ENCODE assay signal across 9 mouse cellular contexts in the genomic region with DNA sequence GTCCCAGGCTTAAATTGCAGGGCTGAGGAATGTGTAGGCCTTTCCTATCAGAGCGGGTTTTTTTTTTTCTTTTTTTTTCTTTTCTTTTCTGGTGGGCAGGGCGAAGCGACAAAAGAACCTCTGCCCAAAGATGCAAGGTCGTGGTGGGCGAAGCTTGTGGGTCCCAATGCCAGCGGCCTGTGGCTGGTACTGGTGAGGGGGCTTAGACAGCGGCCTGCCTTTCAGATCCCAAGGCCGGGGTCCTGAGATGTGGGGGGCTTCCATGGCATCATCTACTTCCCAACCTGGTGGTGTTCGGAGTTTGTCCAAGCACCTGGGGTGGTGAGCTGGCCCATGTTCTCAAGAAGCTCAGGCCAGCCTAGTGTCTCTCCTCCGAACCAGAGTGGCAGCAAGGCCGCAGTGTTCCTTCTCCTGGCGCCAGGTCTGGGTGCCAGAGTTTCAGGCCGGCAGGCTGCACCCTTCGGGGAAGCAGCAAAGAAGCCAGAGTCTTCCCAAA. TPM values are rescaled to one million over a fixed set of nuclear protein-coding genes. Genes with fewer than 3 reads are reported as not detected.
DNase-seq lines count a peak whose midpoint lies in the region; ATAC-seq and TF ChIP-seq lines count a peak whose summit lies in the region.
"Had no signal": no experiment of that assay in that cellular context is flagged by ENCODE, and none has a peak within 500 bp of the region (broad histone marks: within the 10 kb centered on the region; RNA-seq: fewer than 3 reads in every experiment).

No protein-coding gene starts in this region.

- no peaks in the 10 kb centered on the region for H3K9me3 ChIP-seq in embryonic facial prominence, embryonic 12.5 days
- H3K9me3 ChIP-seq in hindbrain, embryonic 11.5 days (ENCODE audit: control insufficient read depth, low read length), result no peaks in the 10 kb centered on the region
- no peaks in the 10 kb centered on the region for H3K9me3 ChIP-seq in lung, postnatal 0 days (ENCODE audit: low read length)

- no peak for TF ChIP-seq EP300 in lung, postnatal 0 days (IDR thresholded peaks at IDR 0.05)

- 14% methylated on average over 14 of the region's 14 CpGs for WGBS in embryonic facial prominence, embryonic 12.5 days
- WGBS in hindbrain, embryonic 11.5 days, result 3% methylated on average over 14 of the region's 14 CpGs
- 23% methylated on average over 14 of the region's 14 CpGs for WGBS in lung, postnatal 0 days

- peak overlapping the region; percentile 83 for H3K27ac ChIP-seq in embryonic facial prominence, embryonic 12.5 days
- peak overlapping the region; percentile 83 for H3K27ac ChIP-seq in hindbrain, embryonic 11.5 days (ENCODE audit: low read depth, low read length)
- H3K27ac ChIP-seq in lung, postnatal 0 days (ENCODE audit: low read length), result peak overlapping the region; percentile 88

- no peak for ATAC-seq in embryonic facial prominence, embryonic 12.5 days (ENCODE audit: insufficient number of reproducible peaks, insufficient read depth, low FRiP score, low TSS enrichment)
- no peak; the same call in 1 of the 2 replicates for ATAC-seq in hindbrain, embryonic 11.5 days (ENCODE audit: low FRiP score)
- no peak for ATAC-seq in lung, postnatal 0 days
- ATAC-seq in CD4-positive, CD25-positive, alpha-beta regulatory T cell, adult 4 months, result no peak

- peaks cover 11% of the 10 kb centered on the region for H3K36me3 ChIP-seq in embryonic facial prominence, embryonic 12.5 days
- H3K36me3 ChIP-seq in hindbrain, embryonic 11.5 days (ENCODE audit: control insufficient read depth, insufficient read depth, low read length), result 0 out of 2 replicates have a peak, but pooled peaks cover 4% of the 10 kb centered on the region
- no peaks in the 10 kb centered on the region for H3K36me3 ChIP-seq in lung, postnatal 0 days (ENCODE audit: insufficient read depth, low read length)
- H3K36me3 ChIP-seq: G1E had no signal

- H3K4me1 ChIP-seq in embryonic facial prominence, embryonic 12.5 days, result peaks cover 25% of the 10 kb centered on the region
- H3K4me1 ChIP-seq in hindbrain, embryonic 11.5 days (replicated peaks; ENCODE audit: control insufficient read depth, insufficient read depth, low read length), result no peaks in the 10 kb centered on the region; the same call in 1 of the 2 replicates
- H3K4me1 ChIP-seq in lung, postnatal 0 days (ENCODE audit: insufficient read depth, low read depth, low read length), result peaks cover 9% of the 10 kb centered on the region

- DNase-seq in kidney, adult 11 months, result peak; percentile 60
- DNase-seq in kidney, adult 18-20 months, result no peak
- peak; percentile 73 for DNase-seq in hindbrain, embryonic 11.5 days (ENCODE audit: low spot score)
- DNase-seq in lung, postnatal 0 days (ENCODE audit: low spot score), result peak; percentile 47
- DNase-seq in natural killer cell, adult 2 months (ENCODE audit: low spot score in 2 of 2), result no peak
- no peak for DNase-seq in c-Kit-positive CD71-positive TER-119-positive erythroid progenitor cells, embryonic 14.5 days (ENCODE audit: low spot score)

- H3K4me3 ChIP-seq in embryonic facial prominence, embryonic 12.5 days, result peak overlapping the region; percentile 39
- peak overlapping the region; percentile 52 for H3K4me3 ChIP-seq in hindbrain, embryonic 11.5 days (ENCODE audit: low read depth, low read length)
- H3K4me3 ChIP-seq in lung, postnatal 0 days (ENCODE audit: low read depth, low read length), result peak overlapping the region; percentile 45

- H3K9ac ChIP-seq in embryonic facial prominence, embryonic 12.5 days, result peak overlapping the region; percentile 63
- peak overlapping the region; percentile 90 for H3K9ac ChIP-seq in hindbrain, embryonic 11.5 days (ENCODE audit: low read depth, low read length)
- H3K9ac ChIP-seq in lung, postnatal 0 days (replicated peaks; ENCODE audit: low read depth), result peak overlapping the region; percentile 56; the same call in 1 of the 2 replicates

- TF ChIP-seq CTCF in lung, postnatal 0 days (IDR thresholded peaks at IDR 0.05), result no peak

- peaks cover 8% of the 10 kb centered on the region; the same call in 1 of the 2 replicates for H3K27me3 ChIP-seq in embryonic facial prominence, embryonic 12.5 days
- H3K27me3 ChIP-seq in hindbrain, embryonic 11.5 days (ENCODE audit: control insufficient read depth, insufficient read depth, low read length), result 0 out of 2 replicates have a peak, but pooled peaks cover 3% of the 10 kb centered on the region
- no peaks in the 10 kb centered on the region for H3K27me3 ChIP-seq in lung, postnatal 0 days (replicated peaks; ENCODE audit: insufficient read depth, low read length)

- peak overlapping the region; percentile 67 for H3K4me2 ChIP-seq in embryonic facial prominence, embryonic 12.5 days (replicated peaks)
- peak overlapping the region; percentile 85 for H3K4me2 ChIP-seq in hindbrain, embryonic 11.5 days (replicated peaks; ENCODE audit: low read depth, low read length)
- peak overlapping the region; percentile 77 for H3K4me2 ChIP-seq in lung, postnatal 0 days (replicated peaks; ENCODE audit: low read depth, low read length)

RNA-seq across cellular contexts. Expression of gene Zfp503, which starts 7.3 kb away (rescaled TPM):
- 35.5 and 40.3 TPM in 2 replicates for polyA plus RNA-seq in embryonic facial prominence, embryonic 12.5 days (2016; fragmentation: Nextera tagmentation; extraction: Ambion mirVana)
- polyA plus RNA-seq in hindbrain, embryonic 11.5 days (2014; fragmentation: Nextera tagmentation; extraction: Ambion mirVana), result 11.8 and 15.4 TPM in 2 replicates
- polyA plus RNA-seq in lung, postnatal 0 days (2015; fragmentation: Nextera tagmentation; extraction: Ambion mirVana), result 16.7 and 18.6 TPM in 2 replicates
- polyA plus RNA-seq in CD4-positive, CD25-positive, alpha-beta regulatory T cell, adult 4 months (2017; shearing (Covaris generic)), result not detected

RNA-seq across cellular contexts. Expression of gene Lrmda, which starts 37.4 kb away (rescaled TPM):
- polyA plus RNA-seq in embryonic facial prominence, embryonic 12.5 days (2016; fragmentation: Nextera tagmentation; extraction: Ambion mirVana), result 0.28 and 0.69 TPM in 2 replicates
- polyA plus RNA-seq in hindbrain, embryonic 11.5 days (2014; fragmentation: Nextera tagmentation; extraction: Ambion mirVana), result 0.20 and 0.91 TPM in 2 replicates
- 0.86 and 1.6 TPM in 2 replicates for polyA plus RNA-seq in lung, postnatal 0 days (2015; fragmentation: Nextera tagmentation; extraction: Ambion mirVana)
- polyA plus RNA-seq in CD4-positive, CD25-positive, alpha-beta regulatory T cell, adult 4 months (2017; shearing (Covaris generic)), result not detected
- polyA plus RNA-seq: G1E had no signal

Comparison
In these comparisons a context has a peak if more than half of its experiments do, and no peak if none do; other contexts are left out.
1. DNase-seq: peak in kidney, adult 11 months (single experiment), hindbrain, embryonic 11.5 days (single experiment) and lung, postnatal 0 days (single experiment); none in kidney, adult 18-20 months (single experiment), natural killer cell, adult 2 months (0 of 2) and c-Kit-positive CD71-positive TER-119-positive erythroid progenitor cells, embryonic 14.5 days (single experiment).
2. RNA of gene Zfp503, which starts 7.3 kb away (polyA plus RNA-seq): 35.5 to 40.3 TPM in embryonic facial prominence, embryonic 12.5 days, 16.7 to 18.6 TPM in lung, postnatal 0 days and 11.8 to 15.4 TPM in hindbrain, embryonic 11.5 days; not detected in CD4-positive, CD25-positive, alpha-beta regulatory T cell, adult 4 months; every median in the first group is over 10 times any median in the second.
3. Peak in every context shown above with its lines, with median percentiles within 50 percentile points of each other: H3K27ac ChIP-seq, H3K4me2 ChIP-seq, H3K4me3 ChIP-seq and H3K9ac ChIP-seq.